Mouse (Mus musculus) ES-Bruce4 (cell line): Measurements from ENCODE around the gene Nemf. TPM values are rescaled to one million over a fixed set of nuclear protein-coding genes. Genes with fewer than 3 reads are reported as not detected.
"Not testable (repeated sequence)": the region's sequence is repeated elsewhere in the genome, so short reads cannot be mapped to it uniquely, and the experiment has no call there.

Experiments
- H3K27ac ChIP-seq: 2 replicates; pipeline ENCODE4 v1.5.1; 2012; ENCODE audit warnings: low read length, inconsistent platforms; ENCODE audit not compliant: insufficient read depth
- H3K27me3 ChIP-seq: 2 replicates; pipeline ENCODE4 v1.6.1; 2012; ENCODE audit warnings: mild to moderate bottlenecking, low read length, inconsistent platforms; ENCODE audit not compliant: control insufficient read depth, poor library complexity, insufficient read depth, severe bottlenecking
- H3K36me3 ChIP-seq: 2 replicates; pipeline ENCODE4 v1.6.1; 2012; ENCODE audit warnings: inconsistent platforms, mild to moderate bottlenecking, low read length, moderate library complexity; ENCODE audit not compliant: control insufficient read depth, poor library complexity, insufficient read depth, severe bottlenecking
- H3K4me1 ChIP-seq: one replicate; pipeline ENCODE4 v1.8.1; 2011; ENCODE audit warnings: low read length; ENCODE audit not compliant: control insufficient read depth, insufficient read depth
- H3K4me3 ChIP-seq: 2 replicates; pipeline ENCODE4 v1.5.1; 2011; ENCODE audit warnings: low read depth, mild to moderate bottlenecking, low read length
- H3K9ac ChIP-seq: 2 replicates; pipeline ENCODE4 v1.6.1; 2012; ENCODE audit warnings: low read depth, mild to moderate bottlenecking, inconsistent platforms; ENCODE audit not compliant: poor library complexity, severe bottlenecking
- H3K9me3 ChIP-seq: replicated peaks from 2 replicates; pipeline ENCODE4 v1.6.1; 2012; ENCODE audit warnings: mild to moderate bottlenecking, low read length, inconsistent platforms; ENCODE audit not compliant: control insufficient read depth, poor library complexity, insufficient read depth, severe bottlenecking
- CTCF ChIP-seq: IDR thresholded peaks from one replicate; pipeline ENCODE4 v1.8.1; 2011; ENCODE audit warnings: low read depth, low read length
- EP300 ChIP-seq: IDR thresholded peaks from 2 replicates; pipeline ENCODE4 v1.6.1; 2011; ENCODE audit warnings: low read depth, low read length; ENCODE audit not compliant: insufficient read depth
- POLR2A ChIP-seq: IDR thresholded peaks from one replicate; pipeline ENCODE4 v1.8.1; 2011; ENCODE audit warnings: low read length; ENCODE audit not compliant: insufficient read depth
- polyA plus RNA-seq: library from polyadenylated mRNA; stranded (reverse); fragments of >200 nt; gene quantifications from 2 replicates; pipeline ENCODE4 v1.2.4, GENCODE M21; 2011; ENCODE audit warnings: low read depth; ENCODE audit not compliant: missing spikeins, insufficient read depth, insufficient read length

The Nemf gene
- polyA plus RNA-seq, 1 experiment, result 75.0 TPM

- no peaks in the 10 kb centered on the region for H3K36me3 ChIP-seq
- H3K9me3 ChIP-seq, result no peaks in the 10 kb centered on the region
- no peak overlapping the region for H3K9ac ChIP-seq
- H3K27me3 ChIP-seq, result no peaks in the 10 kb centered on the region
- no peak overlapping the region for H3K4me3 ChIP-seq
- no peak overlapping the region for H3K27ac ChIP-seq
- TF ChIP-seq POLR2A, result no peak
- no peak for TF ChIP-seq EP300
- TF ChIP-seq CTCF, result no peak
- no peaks in the 10 kb centered on the region for H3K4me1 ChIP-seq
These were observed 36.1 kb upstream of the Nemf start for GRCm38 (mm10) chr12:69393076-69393475.

DNA sequence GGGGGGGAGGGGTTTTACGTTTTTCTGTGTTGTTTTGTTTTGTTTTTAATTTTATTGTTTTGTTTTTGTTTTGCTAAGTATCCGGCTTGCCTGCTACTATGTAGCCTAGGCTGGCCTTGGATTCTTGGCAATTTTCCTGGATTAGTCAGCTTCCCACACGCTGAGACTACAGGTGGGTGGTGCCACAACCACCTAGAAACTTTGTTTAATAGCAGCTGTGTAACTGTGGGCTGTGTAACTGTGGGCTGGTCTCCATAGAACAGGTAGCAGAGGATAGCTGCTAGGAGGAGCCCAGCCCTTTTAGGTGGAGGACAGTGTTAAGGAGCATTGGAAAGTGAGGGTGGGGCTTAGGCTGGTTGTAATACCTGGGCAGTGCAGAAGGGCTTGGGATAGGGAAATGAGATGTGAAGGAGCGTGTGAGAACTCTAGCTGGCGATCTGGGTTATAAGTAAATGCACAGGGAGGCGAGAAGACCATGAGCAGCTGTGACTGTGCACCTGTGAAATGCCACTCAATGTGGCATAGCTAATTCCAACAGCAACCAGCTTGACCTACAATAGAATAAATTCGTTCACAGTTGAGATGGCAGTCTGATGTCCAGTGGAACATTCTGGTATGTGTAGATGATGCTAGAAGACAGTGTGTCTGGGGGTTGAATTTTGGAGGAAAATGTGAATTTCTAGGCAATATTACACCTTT is 33.2 kb upstream of the Nemf start:
- no peak overlapping the region for H3K4me3 ChIP-seq

DNA sequence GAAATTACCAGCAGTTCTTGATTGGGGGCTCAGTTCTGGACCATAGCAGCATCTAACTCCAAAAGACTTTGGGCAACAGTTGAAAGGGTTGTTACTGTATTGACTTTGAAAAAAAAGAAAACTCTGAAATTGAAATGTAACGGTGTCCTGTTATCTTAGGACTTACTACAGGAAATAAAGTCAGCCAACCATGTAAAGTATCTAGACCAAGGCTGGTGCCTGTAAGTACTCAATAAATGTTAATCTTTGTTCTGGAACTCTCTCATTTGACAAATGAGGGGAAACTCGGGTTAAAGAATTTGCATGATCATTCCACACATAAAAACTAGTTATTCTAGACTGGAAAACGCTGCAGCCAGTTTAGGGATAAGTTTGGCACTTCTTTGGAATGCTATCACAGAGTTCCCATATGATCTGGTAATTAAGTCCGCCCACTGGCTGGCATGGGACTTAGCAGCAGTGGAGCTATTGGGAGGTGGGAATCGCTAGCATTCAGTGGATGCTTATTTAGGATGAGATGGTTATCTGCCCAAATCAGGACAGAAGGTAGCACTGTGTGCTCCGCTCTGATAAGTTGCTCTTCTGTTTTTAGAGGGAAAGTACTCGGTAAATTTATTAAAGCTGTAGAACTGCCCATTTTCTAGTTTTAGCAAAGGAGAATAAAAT is 32.4 kb upstream of the Nemf start:
- no peaks in the 10 kb centered on the region for H3K27me3 ChIP-seq
- H3K36me3 ChIP-seq, result no peaks in the 10 kb centered on the region
- no peaks in the 10 kb centered on the region for H3K4me1 ChIP-seq
- H3K4me3 ChIP-seq, result no peak overlapping the region
- H3K9me3 ChIP-seq, result no peaks in the 10 kb centered on the region
- TF ChIP-seq CTCF, result no peak
- TF ChIP-seq EP300, result no peak
- TF ChIP-seq POLR2A, result no peak
- H3K9ac ChIP-seq, result no peak overlapping the region
- H3K27ac ChIP-seq, result no peak overlapping the region

More for the DNA sequence above, 33.2 kb upstream of the Nemf start:
- H3K27ac ChIP-seq, result no peak overlapping the region
- TF ChIP-seq EP300 (no peak), POLR2A (no peak), CTCF (no peak)
- H3K9me3 ChIP-seq, result no peaks in the 10 kb centered on the region
- no peaks in the 10 kb centered on the region for H3K27me3 ChIP-seq
- no peak overlapping the region for H3K9ac ChIP-seq
- H3K4me1 ChIP-seq, result no peaks in the 10 kb centered on the region
- no peaks in the 10 kb centered on the region for H3K36me3 ChIP-seq

DNA sequence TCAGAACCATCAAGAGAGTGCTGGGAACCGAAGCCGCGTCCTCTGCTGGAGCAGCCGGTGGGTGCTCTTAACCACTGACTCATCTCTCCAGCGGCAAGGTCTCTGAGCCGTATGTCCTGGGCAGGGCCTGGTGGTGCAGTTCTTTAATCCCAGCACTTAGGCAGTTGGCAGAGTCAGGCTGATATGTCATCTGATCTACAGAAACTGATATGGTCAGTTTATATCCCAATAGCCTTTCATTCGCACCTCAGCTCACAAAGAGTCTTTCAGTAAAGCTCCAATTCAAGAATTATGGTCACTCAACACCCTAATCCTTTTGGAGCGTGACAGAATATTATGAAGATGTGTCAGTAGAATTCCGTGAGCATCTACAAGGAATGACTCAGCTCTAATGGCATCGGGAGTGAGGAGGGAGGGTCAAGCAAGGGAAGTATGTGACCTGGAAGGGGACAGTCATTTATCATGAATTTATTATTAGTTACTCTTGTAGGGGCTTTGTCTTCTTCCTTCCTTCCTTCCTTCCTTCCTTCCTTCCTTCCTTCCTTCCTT is 31.4 kb upstream of the Nemf start:
- Histone ChIP-seq H3K4me1 (no peaks in the 10 kb centered on the region), H3K27ac (no peak overlapping the region), H3K27me3 (no peaks in the 10 kb centered on the region), H3K36me3 (no peaks in the 10 kb centered on the region), H3K4me3 (no peak overlapping the region), H3K9ac (no peak overlapping the region), H3K9me3 (no peaks in the 10 kb centered on the region)
- TF ChIP-seq CTCF, result no peak

DNA sequence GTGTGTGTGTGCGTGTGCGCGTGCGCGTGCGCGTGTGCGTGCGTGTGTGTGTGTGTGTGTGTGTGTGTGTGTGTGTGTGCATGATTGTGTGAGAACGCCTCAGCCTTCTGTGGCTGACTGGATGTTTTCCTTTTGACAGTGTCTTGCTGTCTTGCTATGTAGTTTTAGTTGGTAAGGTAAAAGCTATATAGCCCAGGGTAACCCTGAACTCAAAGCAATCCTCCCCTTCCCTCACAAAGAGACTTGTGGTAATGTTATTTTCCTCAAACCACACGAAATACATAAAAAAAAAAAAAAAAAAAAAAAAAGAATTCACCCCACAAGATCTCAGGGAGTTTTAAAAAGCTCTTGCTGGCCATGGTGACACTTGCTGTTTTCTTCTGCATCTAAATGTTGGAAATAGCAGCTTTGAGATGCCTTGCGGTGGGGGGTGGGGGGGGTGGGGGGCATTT is 29.3 kb upstream of the Nemf start:
- H3K9me3 ChIP-seq, H3K4me3 ChIP-seq, H3K27ac ChIP-seq, H3K4me1 ChIP-seq, H3K9ac ChIP-seq, H3K27me3 ChIP-seq, H3K36me3 ChIP-seq: not testable (repeated sequence)

GRCm38 (mm10) chr12:69385542-69386280 is 28.7 kb upstream of the Nemf start:
- no peaks in the 10 kb centered on the region for H3K27me3 ChIP-seq
- no peaks in the 10 kb centered on the region for H3K9me3 ChIP-seq
- no peak overlapping the region for H3K27ac ChIP-seq
- no peaks in the 10 kb centered on the region for H3K4me1 ChIP-seq
- no peaks in the 10 kb centered on the region for H3K36me3 ChIP-seq
- no peak for TF ChIP-seq EP300
- no peak for TF ChIP-seq CTCF
- no peak for TF ChIP-seq POLR2A
- H3K4me3 ChIP-seq, result no peak overlapping the region
- no peak overlapping the region for H3K9ac ChIP-seq
